Mouse (Mus musculus): ENCODE measurements around the gene Fosl1.

Gene Fosl1

DNA sequence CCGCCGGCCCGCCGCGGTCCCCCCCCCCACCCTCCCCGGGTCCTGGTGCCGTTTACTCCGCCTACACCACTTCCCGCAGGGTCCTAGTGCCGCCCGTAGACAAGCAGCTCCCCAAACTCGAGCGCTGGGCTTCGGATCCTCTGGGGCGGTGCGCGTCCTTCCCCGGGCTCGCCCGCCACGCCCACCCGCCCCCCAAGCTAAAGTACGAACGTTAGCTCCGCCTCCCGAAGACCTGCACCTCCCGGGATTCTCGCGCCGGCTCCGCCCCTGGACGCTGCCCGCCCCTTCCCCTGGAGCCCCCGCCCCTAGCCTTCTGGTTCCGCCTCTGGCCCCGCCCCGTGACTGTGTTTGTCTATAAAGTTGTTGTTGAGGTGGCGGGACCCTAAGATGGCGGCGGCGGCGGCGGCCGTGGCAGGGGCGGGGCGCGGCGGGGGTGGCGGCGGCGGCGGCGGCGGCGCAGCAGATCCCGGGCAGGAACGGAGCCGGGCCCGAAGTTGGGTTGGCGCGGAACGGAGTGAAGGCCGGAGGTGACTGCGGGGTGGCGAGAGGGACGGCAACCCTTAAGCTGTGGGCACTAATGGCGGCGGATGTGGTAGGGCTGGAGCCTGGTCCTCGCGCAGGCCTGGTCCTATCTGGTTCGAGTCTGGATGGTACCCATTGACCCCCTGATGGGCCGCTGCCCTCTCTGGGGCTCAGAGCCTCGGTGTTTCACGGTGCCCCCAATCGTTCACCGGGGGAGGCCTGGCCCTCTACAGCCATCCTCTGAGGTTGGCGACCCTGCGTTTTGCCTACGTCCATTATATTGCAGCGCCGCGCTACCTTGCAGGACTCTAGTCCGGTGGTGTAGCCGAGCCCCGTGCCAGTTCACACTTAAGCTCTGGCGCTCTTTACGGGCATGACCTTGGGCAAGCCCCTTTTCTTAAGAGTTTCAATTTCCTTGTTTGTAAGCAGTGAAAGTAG is 22.3 kb upstream of the Fosl1 start, which contains the start of the genes Drap1 and AI837181:
Gene Drap1, minus strand, starts transcription at position 198 of the 960 bp plus-strand sequence.
Gene AI837181, plus strand, starts transcription at position 363 of the 960 bp plus-strand sequence.
- DNase-seq (ENCODE audit: low read depth), result peak; percentile 98

DNA sequence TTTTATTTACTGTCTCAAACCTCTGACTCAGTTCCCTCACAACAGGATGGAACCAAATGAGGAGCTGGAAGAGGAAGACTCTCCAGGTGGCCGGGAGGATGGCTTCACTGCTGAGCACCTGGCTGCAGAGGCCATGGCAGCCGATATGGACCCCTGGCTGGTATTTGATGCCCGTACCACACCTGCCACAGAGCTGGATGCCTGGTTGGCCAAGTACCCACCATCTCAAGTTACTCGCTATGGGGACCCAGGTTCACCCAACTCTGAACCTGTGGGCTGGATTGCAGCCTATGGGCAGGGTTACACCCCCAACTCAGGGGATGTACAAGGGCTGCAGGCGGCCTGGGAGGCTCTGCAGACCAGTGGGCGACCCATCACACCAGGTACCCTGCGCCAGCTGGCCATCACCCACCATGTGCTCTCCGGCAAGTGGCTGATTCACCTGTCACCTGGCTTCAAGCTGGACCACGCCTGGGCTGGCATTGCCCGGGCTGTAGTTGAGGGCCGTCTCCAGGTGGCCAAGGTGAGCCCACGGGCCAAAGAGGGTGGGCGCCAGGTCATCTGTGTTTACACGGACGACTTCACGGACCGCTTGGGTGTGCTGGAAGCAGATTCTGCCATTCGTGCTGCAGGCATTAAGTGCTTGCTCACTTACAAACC is 21.3 kb upstream of the Fosl1 start:
- no peak for DNase-seq (ENCODE audit: low read depth)

DNA sequence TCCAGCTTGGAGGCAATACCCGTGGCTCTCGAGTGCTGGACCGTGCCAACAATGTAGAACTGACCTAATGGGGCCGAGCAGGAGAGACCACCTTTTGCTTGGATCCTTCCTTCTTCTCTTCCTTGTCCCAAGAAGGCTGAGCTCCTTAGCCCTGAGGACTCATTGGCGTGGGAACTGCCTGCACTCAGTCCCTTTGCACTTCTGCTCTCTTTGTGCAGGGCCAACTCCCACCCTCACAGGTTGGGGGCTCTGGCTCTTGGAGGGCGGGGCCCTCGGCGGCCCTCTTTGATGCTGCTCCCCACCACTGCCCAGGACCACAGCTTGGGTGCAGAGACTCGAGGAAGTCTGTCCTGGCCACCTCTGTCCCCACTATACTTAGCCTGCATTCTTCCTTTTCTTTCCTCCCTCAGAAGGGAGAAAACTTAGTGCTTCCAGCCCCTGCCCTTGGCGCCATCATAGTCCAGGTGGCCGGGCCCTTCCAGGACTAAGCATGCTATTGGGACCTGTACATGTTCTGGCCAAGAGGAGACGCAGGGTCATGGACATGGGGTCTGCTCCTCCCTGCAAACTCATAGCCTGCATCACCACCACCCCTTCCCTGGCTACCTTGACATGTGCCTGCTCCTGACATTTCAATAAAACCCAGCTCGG is 20.6 kb upstream of the Fosl1 start:
- no peak for DNase-seq (ENCODE audit: low read depth)

DNA sequence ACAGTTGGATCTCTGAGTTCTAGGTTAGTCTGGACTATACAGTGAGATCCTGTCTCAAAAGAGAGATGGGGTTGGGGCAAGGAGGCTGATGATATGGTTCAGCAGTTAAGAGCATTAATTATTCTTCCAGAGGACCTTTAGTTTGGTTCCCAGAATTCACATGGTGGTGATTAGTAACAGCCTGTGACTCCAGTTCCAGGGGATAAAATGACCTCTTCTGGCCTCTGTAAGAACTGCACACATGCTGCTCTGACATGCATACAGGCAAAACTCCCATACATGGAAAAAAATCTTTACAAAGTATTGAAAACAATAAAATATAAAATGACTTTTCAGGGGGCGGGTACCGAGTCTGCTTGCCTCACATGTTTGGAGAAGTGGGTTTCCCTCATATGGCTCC is 19.3 kb upstream of the Fosl1 start:
- peak; percentile 75 for DNase-seq (ENCODE audit: low read depth)

DNA sequence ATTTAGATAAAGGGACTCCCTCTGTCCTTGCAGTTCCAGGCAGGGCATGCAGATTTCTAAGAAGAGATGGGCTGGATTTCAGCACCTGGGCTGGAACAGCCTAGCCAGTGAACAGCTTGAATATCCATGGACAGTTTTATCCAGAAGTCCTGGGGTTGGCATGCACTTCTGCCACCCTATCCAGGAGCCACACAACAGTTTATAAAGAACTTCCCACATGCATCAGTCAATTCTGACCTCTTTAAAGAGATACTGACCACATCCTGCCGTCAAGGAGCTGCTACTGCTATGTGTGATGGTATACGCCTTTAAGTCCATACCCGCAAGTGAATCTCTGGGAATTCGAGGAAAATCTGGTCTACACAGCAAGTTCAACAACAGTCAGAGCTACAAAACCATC is 18.1 kb upstream of the Fosl1 start:
- DNase-seq (ENCODE audit: low read depth), result no peak

DNA sequence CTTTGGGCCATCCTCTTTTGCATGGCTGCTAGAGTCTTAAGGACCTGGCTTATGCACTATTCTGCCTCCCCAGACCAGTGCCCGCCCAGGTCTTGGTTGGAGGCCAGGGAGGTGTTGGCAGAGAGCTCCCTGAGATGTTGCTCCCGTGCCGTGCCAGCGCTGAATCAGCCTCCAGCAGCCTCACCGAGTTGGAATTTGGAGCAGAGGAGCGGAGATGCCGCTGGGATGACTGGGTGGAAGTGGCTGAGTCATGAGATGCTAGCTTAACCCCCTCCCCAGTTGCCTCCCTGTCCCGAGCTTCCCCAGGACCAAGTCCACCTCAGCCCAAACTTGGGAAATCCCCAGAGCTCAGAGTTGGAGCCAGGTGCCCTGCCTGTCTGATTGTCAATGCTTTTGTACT is 17.5 kb upstream of the Fosl1 start:
- no peak for DNase-seq (ENCODE audit: low read depth)

DNA sequence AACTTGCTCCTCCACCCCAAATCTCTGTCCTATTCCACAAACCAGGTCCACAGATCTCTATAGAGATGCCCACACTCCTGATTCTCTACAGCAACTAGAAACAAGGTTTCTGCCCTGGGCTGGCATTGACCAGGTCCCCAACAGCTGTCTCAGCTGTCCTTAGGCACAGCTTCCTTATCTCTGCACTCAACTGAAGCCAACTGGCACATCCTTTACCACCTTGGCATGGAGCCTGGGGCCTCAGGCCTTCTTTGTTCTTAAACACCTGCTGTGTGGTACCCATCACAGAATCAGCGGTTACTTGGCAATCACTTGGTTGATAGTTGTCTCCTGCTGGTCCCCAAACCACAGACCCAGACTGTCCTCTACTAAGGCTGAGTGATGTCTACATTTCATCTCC is 16.9 kb upstream of the Fosl1 start:
- DNase-seq (ENCODE audit: low read depth), result no peak

DNA sequence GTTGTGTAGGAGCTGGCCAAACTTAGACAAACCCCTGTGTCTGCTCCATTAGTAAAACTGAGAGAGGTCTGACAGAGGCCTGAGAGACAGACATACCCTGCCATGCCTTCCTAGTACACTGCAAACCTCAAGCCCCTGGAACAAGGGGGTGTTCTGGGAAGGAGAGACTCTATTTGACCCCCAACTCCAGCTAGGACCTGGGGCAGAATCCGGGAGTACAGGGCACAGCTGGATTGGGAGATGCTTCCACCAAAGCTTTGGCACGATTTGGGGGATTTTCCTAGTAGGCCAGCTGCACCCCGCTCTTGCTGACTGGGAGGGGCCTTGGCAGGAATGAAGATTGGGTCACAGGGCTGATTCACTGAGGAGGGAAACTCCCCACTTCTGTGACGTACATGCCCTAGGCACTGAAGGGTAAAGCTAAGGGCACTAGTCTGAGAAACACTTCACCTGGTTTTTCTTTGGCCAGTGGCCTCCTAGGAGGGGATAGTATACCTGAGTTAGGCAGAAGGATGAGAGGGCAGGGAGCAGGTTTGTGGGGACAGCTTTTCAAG is 15.4 kb upstream of the Fosl1 start:
- no peak for DNase-seq (ENCODE audit: low read depth)

DNA sequence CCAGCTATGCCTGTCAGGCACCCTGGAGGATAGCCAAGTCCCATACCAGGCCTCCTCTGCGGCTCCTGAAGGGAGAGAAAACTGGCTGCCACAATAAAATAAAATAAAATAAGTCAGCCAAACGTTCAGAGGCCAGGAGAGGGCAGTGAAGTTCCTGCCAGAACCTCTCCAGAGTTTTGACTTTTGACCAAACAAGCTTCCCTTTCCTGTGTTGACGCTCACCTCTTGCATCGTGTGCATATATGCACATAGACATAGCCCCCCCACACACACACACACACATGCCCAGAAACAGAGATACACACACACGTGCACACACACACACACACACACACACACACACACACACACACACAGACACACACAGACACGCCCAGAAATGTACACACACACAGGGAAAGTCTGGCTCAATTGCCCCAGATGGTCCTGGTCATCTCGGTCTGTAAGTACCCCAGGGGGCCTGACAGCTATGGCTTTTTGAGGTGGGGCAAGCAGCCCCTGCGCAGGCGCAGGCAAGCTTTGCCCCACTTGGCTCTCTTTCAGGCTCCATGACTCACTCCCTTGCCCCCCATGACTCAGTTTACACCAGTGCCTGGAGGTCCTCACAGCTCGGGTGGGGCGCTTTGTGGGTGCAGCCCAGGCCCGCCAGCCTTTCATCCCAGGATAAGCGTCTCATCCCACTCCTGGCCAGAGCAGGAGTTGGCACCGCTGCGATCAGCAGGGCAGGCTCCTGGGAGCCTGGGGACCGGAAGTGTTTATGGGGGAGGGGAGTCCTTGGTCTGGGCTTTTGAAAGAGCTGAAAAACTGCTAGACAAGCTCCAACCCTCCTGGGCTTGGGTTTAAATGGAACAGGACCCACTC is 14.1 kb upstream of the Fosl1 start:
- peak; percentile 91 for DNase-seq (ENCODE audit: low read depth)

DNA sequence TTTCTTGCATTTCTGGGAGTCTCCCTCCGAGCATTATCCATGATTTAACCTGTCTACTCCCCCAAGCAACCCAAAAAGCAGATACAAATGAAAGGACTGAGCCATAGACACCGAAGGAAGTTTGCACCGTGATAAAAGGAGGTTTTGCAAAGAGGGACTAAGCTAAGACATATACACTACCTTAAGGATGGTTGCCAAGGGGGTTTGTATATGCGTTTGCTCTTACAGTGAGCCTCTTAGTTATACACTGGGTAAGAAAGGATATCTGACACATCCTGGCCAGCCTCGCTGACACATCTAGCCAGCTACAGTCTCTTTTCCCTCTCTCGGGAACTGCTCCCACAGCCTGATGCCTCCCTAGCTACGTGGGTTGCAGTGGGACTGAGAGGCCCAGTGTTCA is 13.4 kb upstream of the Fosl1 start:
- DNase-seq (ENCODE audit: low read depth), result no peak

DNA sequence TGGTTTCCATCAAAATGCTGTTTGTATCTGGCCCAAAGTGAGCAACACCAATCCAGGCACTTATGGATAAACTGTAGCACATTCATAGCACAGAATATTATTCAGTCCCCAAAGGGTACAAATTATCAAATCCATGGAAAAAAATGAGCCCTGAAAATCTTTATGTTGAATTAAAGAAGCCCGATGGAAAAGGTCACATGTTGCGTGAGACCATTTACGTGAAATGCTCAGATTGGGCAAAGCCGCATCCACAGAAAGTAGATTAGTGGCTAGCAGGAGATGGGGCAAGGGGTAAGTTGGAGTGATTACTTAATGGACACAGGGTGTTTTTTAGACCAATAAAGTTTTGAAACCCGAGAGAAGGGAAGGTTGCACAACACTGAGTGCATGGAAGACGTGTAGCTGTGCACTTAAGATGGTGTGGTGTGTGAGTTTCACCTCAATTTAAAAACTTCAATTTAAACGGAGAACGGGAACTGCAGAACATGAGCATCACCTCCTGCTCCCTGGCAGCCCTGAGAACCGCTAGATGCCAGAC is 2.9 kb upstream of the Fosl1 start:
- peak; percentile 81 for DNase-seq (ENCODE audit: low read depth)

DNA sequence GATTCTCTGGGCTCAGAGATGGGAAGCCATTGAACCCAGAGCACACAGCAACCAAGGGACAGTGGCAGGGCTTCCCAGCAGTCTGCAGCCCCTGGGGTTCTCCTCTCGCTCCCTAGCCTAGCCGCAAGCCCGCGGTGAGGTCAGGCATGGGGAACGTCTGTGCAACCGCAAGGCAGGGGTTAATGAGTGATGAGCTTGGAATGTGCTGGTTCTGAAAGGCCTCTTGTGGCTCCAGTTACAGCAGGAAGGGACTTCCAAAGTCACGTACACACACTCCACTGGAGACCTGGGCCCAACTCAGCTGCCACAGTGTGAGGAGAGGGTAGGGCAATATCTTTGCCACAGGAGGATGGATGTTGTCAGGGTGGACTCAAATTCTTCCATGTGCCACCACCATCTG is 2.4 kb upstream of the Fosl1 start:
- no peak for DNase-seq (ENCODE audit: low read depth)

DNA sequence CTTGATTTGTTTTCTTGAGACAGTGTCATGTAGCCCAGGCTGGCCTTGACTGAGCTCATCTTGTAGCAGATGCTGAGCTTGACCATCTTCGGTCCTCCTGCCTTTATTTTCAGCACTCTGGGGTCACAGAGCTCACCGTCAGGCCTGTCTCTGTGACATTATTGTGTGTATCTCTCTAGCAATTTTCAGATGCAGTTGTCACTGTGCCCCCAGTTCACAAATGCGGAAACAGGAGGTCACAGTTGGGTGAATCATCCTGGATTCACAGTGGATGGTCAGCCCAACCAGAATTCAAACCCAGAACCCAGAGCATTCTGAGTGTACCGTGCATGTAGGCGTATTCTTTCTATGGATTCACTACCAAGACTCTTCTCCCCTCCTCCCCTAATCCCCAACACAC is 1.6 kb upstream of the Fosl1 start:
- DNase-seq (ENCODE audit: low read depth), result no peak

DNA sequence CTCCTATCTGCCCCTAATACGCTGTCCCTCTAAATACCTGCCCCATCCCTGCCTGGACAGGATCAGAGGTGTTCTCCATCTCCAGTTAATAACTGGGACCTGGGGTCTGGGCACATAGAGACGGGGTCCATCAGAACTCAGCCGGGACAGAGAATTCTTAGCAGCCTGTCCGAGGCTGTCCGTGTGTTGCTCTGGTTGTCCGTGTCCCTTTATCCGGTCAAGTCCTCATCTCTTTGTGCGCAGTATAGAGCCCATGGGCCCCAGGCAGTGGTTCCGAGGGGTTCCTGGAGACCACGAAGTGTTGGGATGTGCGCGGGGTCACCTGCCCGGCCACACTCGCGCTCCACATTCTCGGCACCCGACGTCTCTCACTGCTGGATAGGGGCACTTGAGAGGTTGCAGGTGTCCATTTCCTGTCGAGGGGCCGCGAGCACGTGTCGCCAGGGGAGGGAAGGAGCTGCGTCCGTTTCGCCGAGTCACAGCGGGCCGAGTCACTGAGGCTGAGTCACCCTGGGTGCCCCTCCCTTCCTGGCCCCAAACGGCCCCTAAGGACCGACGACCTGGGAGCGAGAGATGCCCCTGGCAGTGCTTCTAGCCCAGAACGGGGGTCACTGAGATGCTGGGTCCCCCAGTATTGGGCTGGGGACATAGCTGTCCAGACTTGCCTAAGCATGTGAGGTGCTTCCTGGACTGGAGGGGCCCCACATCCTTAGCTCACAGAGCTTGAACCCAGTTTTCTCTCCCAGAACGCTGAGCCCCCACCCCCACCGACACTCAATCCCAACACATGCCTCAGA is 1.2 kb downstream of the Fosl1 start:
- peak; percentile 84 for DNase-seq (ENCODE audit: low read depth)

DNA sequence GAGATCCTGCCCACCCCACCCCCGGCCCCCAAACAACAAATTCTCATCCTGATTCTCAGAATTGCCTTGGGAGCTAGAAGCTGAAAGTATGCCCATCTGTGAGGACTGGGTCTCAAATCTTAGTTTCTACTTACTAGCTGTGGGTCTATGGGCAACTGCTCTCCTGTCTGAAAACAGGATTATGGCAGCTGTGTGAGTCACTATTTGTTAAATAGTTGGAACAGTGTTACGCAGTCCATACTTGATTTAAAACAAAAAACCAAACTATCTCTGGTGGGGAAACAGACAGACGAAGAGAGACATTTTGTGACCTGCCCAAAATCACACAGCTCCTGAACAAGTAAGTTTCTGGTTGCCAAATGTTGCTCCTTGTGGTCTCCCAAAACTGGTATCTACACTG is 2.3 kb downstream of the Fosl1 start:
- no peak for DNase-seq (ENCODE audit: low read depth)

DNA sequence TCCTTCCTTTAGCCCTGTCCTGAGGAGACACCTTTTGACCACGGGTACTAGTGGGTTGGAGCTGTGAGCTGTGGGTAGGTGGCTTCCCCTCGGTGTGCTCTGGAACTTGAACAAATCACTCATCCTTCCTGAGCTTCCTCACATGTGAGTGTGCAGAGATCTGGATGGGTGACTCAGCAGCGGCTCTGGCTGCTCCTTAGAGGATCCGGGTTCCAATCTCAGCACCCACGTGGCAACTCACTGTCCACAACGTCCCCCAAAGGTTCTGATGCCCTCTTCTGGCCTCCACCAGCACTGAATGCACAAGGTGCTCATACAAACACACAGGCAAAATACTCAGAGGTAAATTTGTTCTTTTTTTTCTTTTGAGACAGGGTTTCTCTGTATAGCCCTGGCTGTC is 4.4 kb downstream of the Fosl1 start:
- peak; percentile 56 for DNase-seq (ENCODE audit: low read depth)

DNA sequence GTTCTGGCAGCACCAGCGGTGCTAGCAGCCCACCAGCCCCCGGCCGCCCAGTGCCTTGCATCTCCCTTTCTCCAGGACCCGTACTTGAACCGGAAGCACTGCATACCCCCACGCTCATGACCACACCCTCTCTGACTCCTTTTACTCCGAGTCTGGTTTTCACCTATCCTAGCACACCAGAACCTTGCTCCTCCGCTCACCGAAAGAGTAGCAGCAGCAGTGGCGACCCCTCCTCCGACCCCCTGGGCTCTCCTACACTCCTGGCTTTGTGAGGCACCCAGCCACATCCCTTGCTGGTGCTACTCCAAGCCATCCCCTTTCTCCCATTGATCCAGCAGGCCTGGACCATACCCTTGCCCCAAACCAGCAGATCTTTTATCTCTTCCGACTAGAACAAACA is 7.7 kb downstream of the Fosl1 start:
- no peak for DNase-seq (ENCODE audit: low read depth)

DNA sequence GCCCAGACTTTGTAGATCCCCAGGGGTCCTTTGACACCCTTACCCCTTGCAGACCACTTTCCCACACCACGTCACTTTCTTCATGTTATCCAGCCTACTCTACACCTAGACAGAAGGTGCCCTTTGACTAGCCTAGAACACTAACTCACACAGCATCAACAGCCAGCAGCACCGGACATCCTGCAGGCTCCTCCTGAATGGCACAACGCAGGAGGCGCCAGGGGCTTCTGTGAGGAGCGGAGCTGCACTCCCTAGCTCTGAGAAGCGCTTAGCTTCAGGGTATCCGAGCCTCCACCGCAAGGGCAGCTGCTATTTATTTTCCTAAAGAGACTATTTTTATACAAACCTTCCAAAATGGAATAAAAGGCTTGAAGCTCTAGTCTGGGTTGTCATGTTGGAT is 8.2 kb downstream of the Fosl1 start:
- no peak for DNase-seq (ENCODE audit: low read depth)

DNA sequence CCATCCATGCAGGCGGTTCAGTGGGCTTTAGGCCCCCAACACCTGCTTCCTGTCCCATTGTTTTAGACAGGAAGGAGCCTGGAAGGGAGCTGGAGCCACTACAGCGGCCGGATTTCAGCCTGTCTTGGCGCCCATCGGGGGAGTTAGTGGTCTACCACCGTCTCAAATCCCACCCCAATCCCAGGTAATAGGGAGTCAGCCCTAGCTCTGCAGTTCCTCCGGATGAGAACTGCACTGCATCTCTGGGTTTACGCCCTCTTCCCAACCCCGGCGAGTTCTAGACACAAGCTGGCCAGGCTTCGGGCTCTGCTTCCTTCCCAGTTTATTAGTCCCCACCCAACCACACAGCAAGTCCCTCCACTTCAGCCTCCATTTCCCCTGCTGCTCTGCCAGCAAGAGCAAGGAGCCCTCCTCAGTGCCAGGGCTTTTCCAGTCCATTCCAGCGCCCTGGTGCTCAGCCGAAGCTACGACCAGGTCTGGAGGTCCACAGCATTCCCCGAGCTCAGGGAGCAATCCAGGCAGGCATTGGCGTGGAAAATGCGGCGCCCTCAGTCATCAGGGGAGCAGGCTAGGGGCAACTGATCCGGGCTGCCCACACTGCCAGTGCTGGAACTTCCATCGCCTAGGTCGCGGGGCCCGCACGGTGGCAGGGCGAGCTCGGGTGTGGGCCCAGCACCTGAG is 9.0 kb downstream of the Fosl1 start:
- DNase-seq (ENCODE audit: low read depth), result peak; percentile 52

Measured in 416B (cell line).